Mouse (Mus musculus): ENCODE data around the gene Anks6. TPM values are rescaled to one million over a fixed set of nuclear protein-coding genes. Genes with fewer than 3 reads are reported as not detected.

The Anks6 gene
- total and polyA plus RNA-seq, 3 experiments, result not detected

- no peaks in the 10 kb centered on the region for H3K9me3 ChIP-seq (replicated peaks; ENCODE audit: low read length)
- H3K4me1 ChIP-seq (ENCODE audit: control insufficient read depth in 1 of 2, insufficient read depth in 2 of 2), result peaks cover 0 to 3% of the 10 kb centered on the region in 2 experiments; a peak in 1 of 4 replicates
- no peaks in the 10 kb centered on the region for H3K79me2 ChIP-seq (replicated peaks; ENCODE audit: control insufficient read depth, extremely low read depth, insufficient read depth, poor library complexity, severe bottlenecking)
- peaks cover 58% of the 10 kb centered on the region for H3K27me3 ChIP-seq (replicated peaks)
- dilution Hi-C loops (cut with MboI; ENCODE audit: extremely low pct_ligation_motif_present, extremely low pct_unique_long_range_greater_than_20kb, low sequenced_read_pairs) (no loop called here), in situ Hi-C loops (cut with MboI; ENCODE audit: low pct_ligation_motif_present, low pct_unique_long_range_greater_than_20kb, low sequenced_read_pairs) (no loop called here)
- H3K4me2 ChIP-seq (ENCODE audit: insufficient read depth, low read depth, poor library complexity, severe bottlenecking), result no peak overlapping the region
- peak; percentile 66 for DNase-seq (ENCODE audit: extremely low read depth)
- no peak overlapping the region for H3K27ac ChIP-seq (ENCODE audit: insufficient read depth, low read depth)
- H3K36me3 ChIP-seq (replicated peaks in 1 of 2; ENCODE audit: control insufficient read depth in 1 of 2, insufficient read depth in 1 of 2, low read length in 1 of 2), result no peaks in the 10 kb centered on the region
- H3K9ac ChIP-seq (ENCODE audit: insufficient read depth, low read depth), result no peak overlapping the region
- TF ChIP-seq RCOR1 (conservative IDR thresholded peaks at IDR 0.05; ENCODE audit: low read depth, low read length) (no peak), PAX5 (IDR thresholded peaks at IDR 0.05; ENCODE audit: low read length) (no peak), NELFE (IDR thresholded peaks at IDR 0.05; ENCODE audit: low read depth, low read length) (0 out of 2 replicates have a peak, but pooled peaks have one; percentile 36), EP300 (IDR thresholded peaks at IDR 0.05; ENCODE audit: low read length) (no peak), BHLHE40 (IDR thresholded peaks at IDR 0.05; ENCODE audit: low read depth, low read length) (0 out of 2 replicates have a peak, but pooled peaks have one; percentile 22), ZMIZ1 (IDR thresholded peaks at IDR 0.05; ENCODE audit: low read depth, low read length) (no peak), JUND (conservative IDR thresholded peaks at IDR 0.05; ENCODE audit: low read depth, low read length) (no peak), CTCF (conservative IDR thresholded peaks at IDR 0.05 in 1 of 2, IDR thresholded peaks at IDR 0.05 in 1 of 2; ENCODE audit: low read depth in 2 of 2, low read length in 2 of 2) (peak; percentile 82 to 87), ZC3H11A (IDR thresholded peaks at IDR 0.05; ENCODE audit: low read depth, low read length) (no peak), IRF4 (IDR thresholded peaks at IDR 0.05; ENCODE audit: low read depth, low read length) (no peak), SMC3 (IDR thresholded peaks at IDR 0.05; ENCODE audit: low read depth, low read length) (peak; percentile 65), RAD21 (IDR thresholded peaks at IDR 0.05; ENCODE audit: low read depth, low read length) (peak; percentile 72)
- H3K4me3 ChIP-seq (replicated peaks in 1 of 3; ENCODE audit: low read depth in 2 of 3, low read length in 2 of 3, poor library complexity in 1 of 3), result no peak overlapping the region
These were observed 7.1 kb downstream of the Anks6 start for GRCm38 (mm10) chr4:47050167-47050566.

- no peak overlapping the region for H3K9ac ChIP-seq (ENCODE audit: insufficient read depth, low read depth)
- no peak for DNase-seq (ENCODE audit: extremely low read depth)
- no peaks in the 10 kb centered on the region for H3K79me2 ChIP-seq (replicated peaks; ENCODE audit: control insufficient read depth, extremely low read depth, insufficient read depth, poor library complexity, severe bottlenecking)
- TF ChIP-seq USF2 (conservative IDR thresholded peaks at IDR 0.05; ENCODE audit: low read depth, low read length), result no peak
- TF ChIP-seq TCF12 (IDR thresholded peaks at IDR 0.05; ENCODE audit: low read depth, low read length), result no peak
- no peak for TF ChIP-seq EP300 (IDR thresholded peaks at IDR 0.05; ENCODE audit: low read length)
- TF ChIP-seq JUN (IDR thresholded peaks at IDR 0.05; ENCODE audit: insufficient read depth, low read depth, low read length), result no peak
- TF ChIP-seq POLR2AphosphoS2 (IDR thresholded peaks at IDR 0.05; ENCODE audit: low read depth, low read length), result no peak
- in situ Hi-C loops (cut with MboI; ENCODE audit: low pct_ligation_motif_present, low pct_unique_long_range_greater_than_20kb, low sequenced_read_pairs) (loop anchor here (10.0 kb wide), 1 partner anchor 364 kb away; no protein-coding TSS in a partner anchor), dilution Hi-C loops (cut with MboI; ENCODE audit: extremely low pct_ligation_motif_present, extremely low pct_unique_long_range_greater_than_20kb, low sequenced_read_pairs) (no loop called here)
- H3K27ac ChIP-seq (ENCODE audit: insufficient read depth, low read depth), result no peak overlapping the region
- H3K4me3 ChIP-seq (replicated peaks in 1 of 3; ENCODE audit: low read depth in 2 of 3, low read length in 2 of 3, poor library complexity in 1 of 3), result no peak overlapping the region
- no peaks in the 10 kb centered on the region for H3K36me3 ChIP-seq (replicated peaks in 1 of 2; ENCODE audit: control insufficient read depth in 1 of 2, insufficient read depth in 1 of 2, low read length in 1 of 2)
- peaks cover 0 to 3% of the 10 kb centered on the region in 2 experiments; a peak in 1 of 4 replicates for H3K4me1 ChIP-seq (ENCODE audit: control insufficient read depth in 1 of 2, insufficient read depth in 2 of 2)
- H3K27me3 ChIP-seq (replicated peaks), result peaks cover 63% of the 10 kb centered on the region
- no peaks in the 10 kb centered on the region for H3K9me3 ChIP-seq (replicated peaks; ENCODE audit: low read length)
- H3K4me2 ChIP-seq (ENCODE audit: insufficient read depth, low read depth, poor library complexity, severe bottlenecking), result no peak overlapping the region
These were observed 8.0 kb downstream of the Anks6 start for GRCm38 (mm10) chr4:47049216-47049615.

Data from CH12.LX (cell line).